Mouse (Mus musculus): ENCODE results near the gene Paip2b.

GRCm38 (mm10) chr6:83796686-83797085 is 34.9 kb downstream of the Paip2b start:
- TF ChIP-seq POLR2A (IDR thresholded peaks at IDR 0.05; ENCODE audit: extremely low read depth, insufficient read depth, low read length): no peak
- no peak for TF ChIP-seq CTCF (IDR thresholded peaks at IDR 0.05; ENCODE audit: extremely low read depth, insufficient read depth, low read length)

All from cortical plate, adult 2 months (tissue).